Mouse (Mus musculus): ENCODE results near the gene Plekho1. TPM values are rescaled to one million over a fixed set of nuclear protein-coding genes. Genes with fewer than 3 reads are reported as not detected.
"Not testable (repeated sequence)": the region's sequence is repeated elsewhere in the genome, so short reads cannot be mapped to it uniquely, and the experiment has no call there.

Plekho1 gene
- polyA plus RNA-seq, 1 experiment = 305 TPM

DNA sequence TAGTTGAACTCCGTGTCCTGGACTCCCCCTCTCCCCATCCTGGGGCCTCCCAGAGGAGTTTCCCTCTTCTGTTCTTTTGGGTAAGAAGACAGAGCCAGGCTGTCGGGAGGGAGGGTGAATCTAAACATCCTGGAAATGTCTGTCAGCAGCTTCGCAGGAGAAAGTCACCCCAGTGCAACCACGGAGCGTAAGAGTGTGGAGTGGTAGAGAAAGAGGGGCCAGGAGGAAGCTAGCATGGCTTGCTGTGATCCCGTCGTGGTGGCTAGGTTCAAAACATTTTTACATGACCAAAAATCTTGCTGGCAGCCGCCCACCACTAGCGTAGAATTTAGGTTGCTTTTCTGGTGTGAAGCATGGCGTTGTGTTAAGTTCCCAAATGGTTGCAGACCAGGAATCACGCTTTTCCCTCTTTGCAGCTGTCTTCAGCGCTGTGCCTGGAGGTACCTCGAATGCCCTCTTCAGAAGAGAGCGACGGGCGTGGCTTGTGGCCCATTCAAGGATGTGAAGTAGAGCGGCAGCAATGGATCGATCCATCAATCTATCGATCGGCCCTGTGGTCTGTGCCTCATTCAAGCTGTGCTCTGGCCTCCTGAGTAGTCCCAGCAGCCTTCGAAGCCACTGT lies 9.7 kb downstream of the Plekho1 start:
- Histone ChIP-seq H3K4me3 (ENCODE audit: insufficient read depth, low read length) (no peak overlapping the region), H3K4me1 (ENCODE audit: control insufficient read depth, insufficient read depth, low read length) (peaks cover 62% of the 10 kb centered on the region), H3K27ac (ENCODE audit: insufficient read depth, low read depth, low read length) (peak overlapping the region; percentile 80)
- no peak for TF ChIP-seq POLR2A (IDR thresholded peaks at IDR 0.05; ENCODE audit: borderline replicate concordance, low read depth, low read length)

DNA sequence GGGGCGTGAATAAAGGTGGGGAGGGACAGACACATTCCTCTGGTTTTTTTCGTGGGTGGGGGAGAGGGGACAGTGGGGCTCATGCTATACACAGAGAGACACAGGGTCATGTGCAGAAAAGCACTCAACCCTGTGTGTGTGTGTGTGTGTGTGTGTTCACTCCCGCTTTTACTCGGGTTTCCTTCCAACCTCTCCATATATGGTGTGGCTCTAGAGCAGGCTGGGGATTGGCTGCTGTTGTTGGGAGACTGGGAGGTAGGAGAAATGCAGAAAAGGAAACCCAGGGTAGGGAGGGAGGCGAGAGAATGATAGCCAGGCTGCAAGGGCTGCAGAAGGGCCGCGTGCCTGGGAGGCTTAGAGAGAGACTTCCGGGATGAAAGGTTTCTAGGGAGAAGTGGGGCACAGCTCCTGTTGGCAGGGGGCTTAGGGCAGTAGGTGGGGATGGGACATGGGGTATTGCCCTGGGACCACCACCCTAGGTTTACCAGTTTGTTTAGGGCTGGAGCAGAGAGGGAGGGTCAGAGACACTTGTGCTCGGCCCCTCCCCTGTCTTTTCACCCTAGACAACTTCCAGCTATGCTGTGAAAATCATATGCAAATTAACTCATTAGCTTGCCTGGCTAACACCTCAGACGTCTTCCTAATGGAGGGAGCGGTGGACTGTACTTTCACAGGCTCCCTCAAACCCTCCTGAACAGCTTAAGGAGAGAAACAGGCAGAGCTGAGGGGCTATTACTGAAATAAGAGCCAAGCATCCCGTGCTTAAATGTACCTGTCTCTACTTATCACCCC lies 10.4 kb downstream of the Plekho1 start:
- peak overlapping the region; percentile 80 for H3K27ac ChIP-seq (ENCODE audit: insufficient read depth, low read depth, low read length)
- peaks cover 59% of the 10 kb centered on the region for H3K4me1 ChIP-seq (ENCODE audit: control insufficient read depth, insufficient read depth, low read length)
- H3K4me3 ChIP-seq (ENCODE audit: insufficient read depth, low read length) = no peak overlapping the region
- no peak for TF ChIP-seq POLR2A (IDR thresholded peaks at IDR 0.05; ENCODE audit: borderline replicate concordance, low read depth, low read length)
- no peak for TF ChIP-seq CTCF (IDR thresholded peaks at IDR 0.05; ENCODE audit: low read depth, low read length)

- Histone ChIP-seq H3K4me3 (ENCODE audit: insufficient read depth, low read length) (no peak overlapping the region), H3K27ac (ENCODE audit: insufficient read depth, low read depth, low read length) (no peak overlapping the region), H3K4me1 (ENCODE audit: control insufficient read depth, insufficient read depth, low read length) (peaks cover 47% of the 10 kb centered on the region)
- TF ChIP-seq POLR2A (IDR thresholded peaks at IDR 0.05; ENCODE audit: borderline replicate concordance, low read depth, low read length) (no peak), CTCF (IDR thresholded peaks at IDR 0.05; ENCODE audit: low read depth, low read length) (no peak)
Observed at GRCm38 (mm10) chr3:95982129-95982528, 13.7 kb downstream of the Plekho1 start.

DNA sequence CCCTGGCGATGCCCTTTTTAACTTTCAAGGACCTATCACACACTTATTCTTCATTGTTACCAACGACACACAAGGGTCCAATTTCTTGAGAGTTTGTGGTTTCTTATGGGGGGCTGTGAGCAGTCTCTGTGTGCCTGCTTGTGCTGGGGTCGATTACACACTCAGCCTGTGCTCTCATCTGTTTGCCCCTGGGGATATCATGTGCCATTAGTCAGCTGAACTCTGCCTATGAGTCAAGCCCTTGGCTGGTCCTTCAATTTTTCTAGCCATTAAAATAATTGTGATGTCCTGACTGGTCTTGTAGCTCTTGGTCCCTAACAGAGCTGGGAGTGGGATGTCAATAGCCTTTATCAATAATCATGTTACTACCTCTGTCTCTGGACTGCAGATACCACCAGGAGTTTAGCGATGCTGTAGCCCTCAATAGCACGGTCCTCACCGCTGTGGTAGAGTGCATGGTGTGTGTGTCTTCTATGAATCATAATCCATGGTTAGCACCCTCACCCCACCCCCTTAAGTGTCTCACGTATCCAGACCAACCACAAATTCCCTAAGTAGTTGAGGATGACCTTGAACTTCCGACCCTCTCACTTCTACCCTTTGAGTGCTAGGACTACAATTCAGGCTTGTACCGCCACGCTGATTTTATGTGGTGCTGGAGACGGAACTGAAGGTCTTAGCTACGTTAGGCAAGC lies 15.4 kb downstream of the Plekho1 start:
- no peak overlapping the region for H3K27ac ChIP-seq (ENCODE audit: insufficient read depth, low read depth, low read length)
- H3K4me1 ChIP-seq (ENCODE audit: control insufficient read depth, insufficient read depth, low read length) = peaks cover 37% of the 10 kb centered on the region
- H3K4me3 ChIP-seq (ENCODE audit: insufficient read depth, low read length) = no peak overlapping the region
- TF ChIP-seq POLR2A (IDR thresholded peaks at IDR 0.05; ENCODE audit: borderline replicate concordance, low read depth, low read length) = no peak
- no peak for TF ChIP-seq CTCF (IDR thresholded peaks at IDR 0.05; ENCODE audit: low read depth, low read length)

DNA sequence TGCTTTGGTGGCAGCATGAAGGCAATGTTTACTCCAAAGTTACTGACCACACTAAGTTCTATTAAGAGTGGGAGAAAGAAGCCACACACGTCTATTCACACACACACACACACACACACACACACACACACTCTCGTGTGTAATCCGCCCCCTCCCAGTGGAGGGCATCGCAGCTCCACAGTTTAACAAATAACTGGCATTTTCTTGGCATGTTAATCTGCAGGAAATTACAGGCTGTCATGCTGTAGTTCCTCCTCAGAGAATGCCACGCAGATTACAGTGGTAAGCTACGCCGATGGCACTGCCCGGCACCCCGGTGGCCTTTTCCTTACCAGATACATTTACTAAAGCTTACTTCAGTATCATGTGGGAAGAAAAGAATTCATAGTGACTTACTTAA lies 17.5 kb downstream of the Plekho1 start:
- Histone ChIP-seq H3K27ac (ENCODE audit: insufficient read depth, low read depth, low read length) (peak overlapping the region; percentile 49), H3K4me3 (ENCODE audit: insufficient read depth, low read length) (no peak overlapping the region), H3K4me1 (ENCODE audit: control insufficient read depth, insufficient read depth, low read length) (peaks cover 30% of the 10 kb centered on the region)
- TF ChIP-seq POLR2A (IDR thresholded peaks at IDR 0.05; ENCODE audit: borderline replicate concordance, low read depth, low read length) = no peak
- TF ChIP-seq CTCF (IDR thresholded peaks at IDR 0.05; ENCODE audit: low read depth, low read length) = no peak

GRCm38 (mm10) chr3:95977587-95977986 lies 18.2 kb downstream of the Plekho1 start:
- peak overlapping the region; percentile 95 for H3K27ac ChIP-seq (ENCODE audit: insufficient read depth, low read depth, low read length)
- H3K4me1 ChIP-seq (ENCODE audit: control insufficient read depth, insufficient read depth, low read length) = peaks cover 30% of the 10 kb centered on the region
- peak overlapping the region; percentile 13 for H3K4me3 ChIP-seq (ENCODE audit: insufficient read depth, low read length)

DNA sequence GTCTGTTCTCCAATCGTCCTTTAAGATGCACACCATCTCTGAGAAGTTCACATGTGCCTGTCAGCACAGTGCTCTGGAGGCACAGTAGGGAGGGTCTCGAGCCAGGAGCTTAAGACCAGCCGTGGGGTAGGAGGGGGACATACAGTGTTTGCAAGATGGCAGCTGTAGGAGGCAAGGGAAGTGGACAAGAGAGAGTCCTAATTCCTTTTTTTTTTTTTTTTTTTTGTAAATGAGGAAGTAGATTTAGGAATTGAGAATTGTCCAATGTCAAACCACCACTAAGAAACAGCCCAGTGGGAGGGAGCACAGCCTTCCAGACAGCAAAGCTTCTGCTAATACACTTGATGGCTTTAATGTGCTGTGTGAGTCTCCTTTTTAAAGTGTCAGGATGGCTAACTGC lies 18.7 kb downstream of the Plekho1 start:
- peaks cover 31% of the 10 kb centered on the region for H3K4me1 ChIP-seq (ENCODE audit: control insufficient read depth, insufficient read depth, low read length)
- peak overlapping the region; percentile 22 for H3K4me3 ChIP-seq (ENCODE audit: insufficient read depth, low read length)
- TF ChIP-seq POLR2A (IDR thresholded peaks at IDR 0.05; ENCODE audit: borderline replicate concordance, low read depth, low read length) (no peak), CTCF (IDR thresholded peaks at IDR 0.05; ENCODE audit: low read depth, low read length) (no peak)
- H3K27ac ChIP-seq (ENCODE audit: insufficient read depth, low read depth, low read length) = peak overlapping the region; percentile 95

DNA sequence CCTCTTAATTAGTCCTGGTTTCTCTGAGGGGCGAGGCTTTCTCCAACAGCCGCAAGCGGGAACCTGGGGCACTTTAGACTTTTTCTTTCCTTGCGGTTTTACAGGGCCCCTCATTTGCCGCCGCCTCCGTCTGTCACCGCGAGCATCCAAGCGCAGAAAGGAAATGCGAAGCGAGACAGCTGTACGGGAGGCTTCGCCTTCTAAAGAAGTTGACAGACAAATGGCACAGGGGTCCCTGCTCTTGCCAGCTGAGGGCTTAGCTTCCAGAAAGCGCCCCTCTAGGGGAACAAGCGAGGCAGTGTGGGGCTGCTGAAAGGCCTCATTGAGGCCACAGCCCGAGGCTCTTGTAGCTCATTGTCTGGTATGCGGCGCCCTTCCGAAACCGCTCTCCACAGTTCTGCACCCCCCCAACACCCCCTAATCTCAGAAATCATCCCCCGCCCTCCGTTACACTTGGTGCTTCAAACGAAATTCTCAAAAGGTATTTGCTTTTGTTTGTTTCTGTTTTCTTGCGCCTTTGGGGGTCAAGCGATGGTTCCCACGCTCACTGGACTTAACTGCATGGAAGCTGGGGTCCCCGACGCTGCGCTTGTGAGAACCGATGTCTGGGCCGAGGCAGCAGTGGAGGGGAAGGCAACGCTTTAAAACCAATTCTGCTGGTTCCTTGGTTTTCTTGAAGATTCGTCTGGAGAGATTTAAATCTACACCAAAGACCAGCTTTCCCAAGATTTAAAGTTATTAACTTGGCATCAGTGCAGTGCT lies 22.7 kb downstream of the Plekho1 start:
- TF ChIP-seq POLR2A (IDR thresholded peaks at IDR 0.05; ENCODE audit: borderline replicate concordance, low read depth, low read length) (no peak), CTCF (IDR thresholded peaks at IDR 0.05; ENCODE audit: low read depth, low read length) (no peak)
- H3K4me1 ChIP-seq (ENCODE audit: control insufficient read depth, insufficient read depth, low read length) = peaks cover 25% of the 10 kb centered on the region
- H3K4me3 ChIP-seq (ENCODE audit: insufficient read depth, low read length) = no peak overlapping the region
- H3K27ac ChIP-seq (ENCODE audit: insufficient read depth, low read depth, low read length) = no peak overlapping the region

DNA sequence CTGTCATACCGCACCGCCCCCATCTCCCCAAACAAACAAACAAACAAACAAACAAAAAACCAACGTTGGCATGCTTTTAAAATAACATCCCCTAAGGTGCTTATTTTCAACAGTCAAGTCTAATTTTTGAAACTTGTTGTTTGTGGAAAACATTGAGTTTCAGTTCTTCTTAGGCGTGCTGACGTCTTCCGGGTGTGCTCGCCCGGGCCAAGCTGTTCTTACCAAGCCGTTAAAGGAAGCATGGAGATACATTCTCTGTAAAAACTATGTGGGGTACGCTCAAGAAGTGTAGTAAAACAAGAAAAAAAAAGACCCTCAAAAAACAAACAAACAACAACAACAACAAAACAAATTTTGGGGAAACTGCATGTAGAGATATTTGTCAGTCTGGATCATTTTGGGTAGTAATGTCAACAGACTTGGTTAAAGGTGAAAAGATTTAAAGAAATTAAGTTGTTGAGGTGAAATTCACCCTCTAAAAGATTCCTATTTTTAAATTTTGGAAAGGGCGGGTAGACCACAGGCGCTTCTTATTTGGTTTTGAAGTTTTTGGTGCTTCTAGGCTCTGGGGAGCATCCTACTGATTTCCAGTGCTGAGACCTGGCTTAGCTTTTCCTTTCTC lies 23.4 kb downstream of the Plekho1 start:
- H3K27ac ChIP-seq (ENCODE audit: insufficient read depth, low read depth, low read length) = peak overlapping the region; percentile 37
- H3K4me3 ChIP-seq (ENCODE audit: insufficient read depth, low read length) = no peak overlapping the region

DNA sequence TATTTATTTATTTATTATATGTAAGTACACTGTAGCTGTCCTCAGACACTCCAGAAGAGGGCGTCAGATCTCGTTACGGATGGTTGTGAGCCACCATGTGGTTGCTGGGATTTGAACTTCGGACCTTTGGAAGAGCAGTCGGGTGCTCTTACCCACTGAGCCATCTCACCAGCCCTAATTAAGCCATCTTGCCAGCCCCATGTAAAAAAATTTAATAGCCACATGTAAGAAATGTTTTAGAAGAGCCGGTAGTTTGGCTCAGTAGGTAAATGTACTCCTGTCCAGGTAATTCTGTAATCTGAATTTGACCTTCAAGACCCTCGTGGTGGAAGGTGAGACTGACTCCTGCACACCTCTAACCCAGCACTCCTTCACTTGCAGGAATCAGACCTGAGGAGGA lies 25.1 kb downstream of the Plekho1 start:
- H3K27ac ChIP-seq (ENCODE audit: insufficient read depth, low read depth, low read length); H3K4me3 ChIP-seq (ENCODE audit: insufficient read depth, low read length): not testable (repeated sequence)
- peaks cover 18% of the 10 kb centered on the region for H3K4me1 ChIP-seq (ENCODE audit: control insufficient read depth, insufficient read depth, low read length)

More for the DNA sequence above, 23.4 kb downstream of the Plekho1 start:
- peaks cover 21% of the 10 kb centered on the region for H3K4me1 ChIP-seq (ENCODE audit: control insufficient read depth, insufficient read depth, low read length)
- TF ChIP-seq CTCF (IDR thresholded peaks at IDR 0.05; ENCODE audit: low read depth, low read length) (no peak), POLR2A (IDR thresholded peaks at IDR 0.05; ENCODE audit: borderline replicate concordance, low read depth, low read length) (no peak)

Measured in bone marrow macrophage, adult 2 months (primary cell).